Mouse (Mus musculus): ENCODE results near the gene Hfe. TPM values are rescaled to one million over a fixed set of nuclear protein-coding genes. Genes with fewer than 3 reads are reported as not detected.
A peak's percentile ranks its signal among the peaks of the same experiment; 100 is the strongest.

The Hfe gene
- polyA plus RNA-seq, 1 experiment from 2014 or later = 6.6 TPM

DNA sequence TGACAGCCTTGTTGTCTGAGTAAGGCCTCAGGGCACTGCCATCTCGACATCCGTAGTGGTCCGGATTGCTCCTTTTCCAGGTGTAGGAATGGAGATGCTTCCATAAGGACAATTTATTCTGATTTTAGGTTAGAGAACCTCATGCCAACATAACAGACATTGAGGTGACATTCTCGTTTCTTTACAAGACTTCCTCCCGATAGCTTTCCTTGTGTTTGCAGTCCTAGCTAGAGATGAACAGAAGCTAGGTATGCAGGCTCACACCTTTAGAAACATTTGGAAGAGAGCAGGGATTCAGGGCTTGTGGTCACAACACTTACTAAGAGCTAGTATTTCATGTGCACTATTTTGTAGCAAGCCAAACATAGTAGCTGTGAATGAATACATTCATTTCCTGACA is 32.6 kb upstream of the Hfe start:
- H3K27ac ChIP-seq = peak overlapping the region; percentile 89
- 82% methylated on average over 5 of the region's 5 CpGs for WGBS (ENCODE audit: insufficient replicate concordance)

GRCm38 (mm10) chr13:23742007-23742406 is 31.4 kb upstream of the Hfe start:
- no peaks in the 10 kb centered on the region for H3K9me3 ChIP-seq (replicated peaks)
- peak overlapping the region; percentile 73 for H3K9ac ChIP-seq
- no peaks in the 10 kb centered on the region for H3K36me3 ChIP-seq
- peak overlapping the region; percentile 34 for H3K4me3 ChIP-seq (replicated peaks)
- peak overlapping the region; percentile 53 for H3K4me2 ChIP-seq
- peak overlapping the region; percentile 89 for H3K27ac ChIP-seq
- no peak for DNase-seq
- no peaks in the 10 kb centered on the region for H3K27me3 ChIP-seq
- H3K4me1 ChIP-seq (replicated peaks) = peaks cover 44% of the 10 kb centered on the region
- no peak for ATAC-seq (ENCODE audit: low read depth)

More for the DNA sequence above, 32.6 kb upstream of the Hfe start:
- peaks cover 48% of the 10 kb centered on the region for H3K4me1 ChIP-seq (replicated peaks)
- no peaks in the 10 kb centered on the region for H3K36me3 ChIP-seq
- no peak for ATAC-seq (ENCODE audit: low read depth)
- DNase-seq = no peak
- no peaks in the 10 kb centered on the region for H3K9me3 ChIP-seq (replicated peaks)
- H3K4me2 ChIP-seq = peak overlapping the region; percentile 54
- no peaks in the 10 kb centered on the region for H3K27me3 ChIP-seq
- H3K4me3 ChIP-seq (replicated peaks) = peak overlapping the region; percentile 32
- H3K9ac ChIP-seq = peak overlapping the region; percentile 67

DNA sequence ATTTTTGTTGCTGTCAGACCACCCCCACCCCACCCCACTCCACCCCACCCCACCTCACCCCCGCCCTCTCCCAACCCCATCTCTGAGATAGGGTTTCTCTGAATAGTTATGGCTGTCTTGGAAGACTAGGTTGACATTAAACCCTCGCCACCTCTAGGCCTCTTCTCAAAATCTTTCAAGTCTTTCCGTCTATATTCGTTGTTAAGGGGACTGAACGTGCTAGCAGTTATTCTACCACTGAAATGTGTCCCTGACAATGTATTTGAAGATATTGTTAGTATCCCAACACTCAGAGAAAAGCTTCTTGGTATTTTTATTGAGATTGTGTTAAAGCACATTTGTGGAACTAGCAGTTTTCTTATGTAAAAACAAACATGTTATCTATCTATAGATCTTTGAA is 30.3 kb upstream of the Hfe start:
- peaks cover 43% of the 10 kb centered on the region for H3K4me1 ChIP-seq (replicated peaks)
- 13% methylated on average over 5 of the region's 5 CpGs for WGBS (ENCODE audit: insufficient replicate concordance)
- peak overlapping the region; percentile 100 for H3K27ac ChIP-seq
- no peak for ATAC-seq (ENCODE audit: low read depth)
- no peaks in the 10 kb centered on the region for H3K9me3 ChIP-seq (replicated peaks)
- H3K36me3 ChIP-seq = no peaks in the 10 kb centered on the region
- H3K4me3 ChIP-seq (replicated peaks) = peak overlapping the region; percentile 65
- DNase-seq = no peak
- no peaks in the 10 kb centered on the region for H3K27me3 ChIP-seq
- H3K9ac ChIP-seq = peak overlapping the region; percentile 92
- H3K4me2 ChIP-seq = peak overlapping the region; percentile 82

DNA sequence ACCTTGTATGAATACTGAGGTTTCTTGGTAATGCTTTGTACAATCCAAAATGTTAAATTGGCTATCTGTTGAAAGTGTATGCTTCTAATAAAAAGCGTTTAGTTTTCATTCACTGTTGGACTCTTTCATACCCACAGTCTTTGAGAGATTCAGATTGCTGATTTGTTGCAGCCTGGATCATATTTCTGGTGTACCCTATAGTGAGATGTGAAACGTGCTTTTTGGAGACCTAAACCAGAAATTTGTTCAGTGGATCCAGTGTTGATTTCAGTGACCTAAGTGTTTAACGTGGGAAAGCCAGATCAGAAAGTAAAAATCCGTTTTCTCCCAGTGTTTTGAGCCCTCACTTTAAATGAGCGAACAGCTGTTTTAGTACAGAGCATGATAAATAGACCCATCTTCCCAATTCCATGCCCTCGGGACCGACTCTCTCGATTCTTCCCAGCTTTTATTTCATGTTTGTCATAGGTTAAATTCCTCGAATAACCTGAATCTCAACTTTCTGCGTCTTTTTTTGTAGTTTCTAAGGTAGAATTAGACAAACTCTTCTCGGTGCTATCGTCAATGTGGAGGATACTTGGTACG is 29.7 kb upstream of the Hfe start:
- H3K9me3 ChIP-seq (replicated peaks) = no peaks in the 10 kb centered on the region
- no peaks in the 10 kb centered on the region for H3K36me3 ChIP-seq
- ATAC-seq (ENCODE audit: low read depth) (no peak), DNase-seq (no peak)
- peak overlapping the region; percentile 65 for H3K4me3 ChIP-seq (replicated peaks)
- peak overlapping the region; percentile 82 for H3K4me2 ChIP-seq
- no peaks in the 10 kb centered on the region for H3K27me3 ChIP-seq
- peak overlapping the region; percentile 100 for H3K27ac ChIP-seq
- 16% methylated on average over 13 of the region's 13 CpGs for WGBS (ENCODE audit: insufficient replicate concordance)
- peak overlapping the region; percentile 92 for H3K9ac ChIP-seq
- H3K4me1 ChIP-seq (replicated peaks) = peaks cover 43% of the 10 kb centered on the region

- no peaks in the 10 kb centered on the region for H3K9me3 ChIP-seq (replicated peaks)
- peak overlapping the region; percentile 65 for H3K4me3 ChIP-seq (replicated peaks)
- under 1% methylated on average over 14 of the region's 14 CpGs for WGBS (ENCODE audit: insufficient replicate concordance)
- peaks cover 43% of the 10 kb centered on the region for H3K4me1 ChIP-seq (replicated peaks)
- no peak for ATAC-seq (ENCODE audit: low read depth)
- H3K36me3 ChIP-seq = no peaks in the 10 kb centered on the region
- no peaks in the 10 kb centered on the region for H3K27me3 ChIP-seq
- peak overlapping the region; percentile 100 for H3K27ac ChIP-seq
- H3K9ac ChIP-seq = peak overlapping the region; percentile 92
- DNase-seq = no peak
- peak overlapping the region; percentile 82 for H3K4me2 ChIP-seq
Observed at GRCm38 (mm10) chr13:23739922-23740252, 29.2 kb upstream of the Hfe start.

- DNase-seq (peak; percentile 89), ATAC-seq (ENCODE audit: low read depth) (peak; percentile 85)
- Histone ChIP-seq H3K4me1 (replicated peaks) (peaks cover 40% of the 10 kb centered on the region), H3K27me3 (no peaks in the 10 kb centered on the region), H3K9me3 (replicated peaks) (no peaks in the 10 kb centered on the region), H3K9ac (peak overlapping the region; percentile 92), H3K36me3 (no peaks in the 10 kb centered on the region), H3K4me2 (peak overlapping the region; percentile 82), H3K4me3 (replicated peaks) (peak overlapping the region; percentile 65), H3K27ac (peak overlapping the region; percentile 100)
- WGBS (ENCODE audit: insufficient replicate concordance) = under 1% methylated on average over 39 of the region's 39 CpGs
Observed at GRCm38 (mm10) chr13:23739069-23739921, 28.6 kb upstream of the Hfe start.

GRCm38 (mm10) chr13:23738677-23739068 is 28.0 kb upstream of the Hfe start, which contains the start of gene Hist1h1c:
Gene Hist1h1c (plus strand): TSS chr13:23738808.
- no peaks in the 10 kb centered on the region for H3K36me3 ChIP-seq

GRCm38 (mm10) chr13:23738041-23738440 is 27.4 kb upstream of the Hfe start:
- no peaks in the 10 kb centered on the region for H3K27me3 ChIP-seq
- H3K36me3 ChIP-seq = no peaks in the 10 kb centered on the region
- H3K27ac ChIP-seq = peak overlapping the region; percentile 100
- H3K4me1 ChIP-seq (replicated peaks) = peaks cover 31% of the 10 kb centered on the region
- ATAC-seq (ENCODE audit: low read depth) = no peak
- peak overlapping the region; percentile 65 for H3K4me3 ChIP-seq (replicated peaks)
- no peak for DNase-seq
- H3K4me2 ChIP-seq = peak overlapping the region; percentile 82
- no peaks in the 10 kb centered on the region for H3K9me3 ChIP-seq (replicated peaks)
- H3K9ac ChIP-seq = peak overlapping the region; percentile 92
- WGBS (ENCODE audit: insufficient replicate concordance) = 18% methylated on average over 4 of the region's 4 CpGs

More at GRCm38 (mm10) chr13:23738677-23739068, 28.0 kb upstream of the Hfe start, which contains the start of gene Hist1h1c:
- Histone ChIP-seq H3K4me1 (replicated peaks) (peaks cover 35% of the 10 kb centered on the region), H3K9ac (peak within 1 kb of the TSS; percentile 92), H3K27me3 (no peaks in the 10 kb centered on the region), H3K9me3 (replicated peaks) (no peaks in the 10 kb centered on the region), H3K4me3 (replicated peaks) (peak within 1 kb of the TSS; percentile 65), H3K27ac (peak within 1 kb of the TSS; percentile 100), H3K4me2 (peak within 1 kb of the TSS; percentile 82)
- DNase-seq (peak; percentile 95), ATAC-seq (ENCODE audit: low read depth) (peak; percentile 79)
- under 1% methylated on average over 38 of the region's 38 CpGs for WGBS (ENCODE audit: insufficient replicate concordance)

DNA sequence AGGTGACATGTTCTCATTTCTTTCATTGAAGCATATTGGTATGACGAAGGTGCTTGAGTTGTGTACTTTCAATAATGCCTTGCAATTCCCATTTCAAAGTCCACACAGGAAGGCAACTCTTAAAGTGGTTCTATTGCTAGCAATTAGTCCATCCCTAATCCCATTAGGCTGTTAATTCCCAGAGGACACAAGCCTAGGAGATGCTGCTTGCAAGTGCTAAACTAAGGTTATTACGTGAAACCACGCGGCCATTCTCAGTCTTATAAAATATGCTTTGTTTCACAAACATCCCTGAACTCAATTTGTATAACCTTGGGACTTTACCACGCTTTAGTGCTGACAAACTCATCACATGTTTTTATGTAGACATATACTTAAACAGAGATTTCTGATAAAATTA is 26.4 kb upstream of the Hfe start:
- DNase-seq (no peak), ATAC-seq (ENCODE audit: low read depth) (no peak)
- Histone ChIP-seq H3K4me1 (replicated peaks) (peaks cover 24% of the 10 kb centered on the region), H3K9ac (peak overlapping the region; percentile 17; the same call in 1 of the 2 replicates), H3K36me3 (no peaks in the 10 kb centered on the region), H3K4me2 (no peak overlapping the region), H3K27ac (peak overlapping the region; percentile 100), H3K27me3 (no peaks in the 10 kb centered on the region), H3K9me3 (replicated peaks) (no peaks in the 10 kb centered on the region), H3K4me3 (replicated peaks) (no peak overlapping the region)
- 86% methylated on average over 5 of the region's 5 CpGs for WGBS (ENCODE audit: insufficient replicate concordance)

- DNase-seq (no peak), ATAC-seq (ENCODE audit: low read depth) (no peak)
- no peaks in the 10 kb centered on the region for H3K36me3 ChIP-seq
- H3K4me3 ChIP-seq (replicated peaks) = no peak overlapping the region
- H3K9me3 ChIP-seq (replicated peaks) = no peaks in the 10 kb centered on the region
- H3K27ac ChIP-seq = no peak overlapping the region
- peaks cover 37% of the 10 kb centered on the region for H3K4me1 ChIP-seq (replicated peaks)
- H3K27me3 ChIP-seq = no peaks in the 10 kb centered on the region
- 24% methylated on average over 8 of the region's 8 CpGs for WGBS (ENCODE audit: insufficient replicate concordance)
- H3K4me2 ChIP-seq = no peak overlapping the region
- H3K9ac ChIP-seq = no peak overlapping the region
Observed at GRCm38 (mm10) chr13:23732156-23732804, 21.6 kb upstream of the Hfe start.

GRCm38 (mm10) chr13:23730479-23730878 is 19.8 kb upstream of the Hfe start:
- Histone ChIP-seq H3K36me3 (no peaks in the 10 kb centered on the region), H3K9ac (no peak overlapping the region), H3K4me3 (replicated peaks) (no peak overlapping the region), H3K27me3 (no peaks in the 10 kb centered on the region), H3K27ac (no peak overlapping the region), H3K9me3 (replicated peaks) (no peaks in the 10 kb centered on the region), H3K4me2 (no peak overlapping the region), H3K4me1 (replicated peaks) (peaks cover 37% of the 10 kb centered on the region)
- ATAC-seq (ENCODE audit: low read depth) (peak; percentile 62; the same call in 1 of the 2 replicates), DNase-seq (no peak)
- 53% methylated on average over 8 of the region's 8 CpGs for WGBS (ENCODE audit: insufficient replicate concordance)

All from liver, embryonic 13.5 days (tissue).